ENCODE assay signal across 10 mouse cellular contexts in genomic region chr7:144627606-144628333, GRCm38 (mm10). TPM values are rescaled to one million over a fixed set of nuclear protein-coding genes. Genes with fewer than 3 reads are reported as not detected.
DNase-seq lines count a peak whose midpoint lies in the region; ATAC-seq and TF ChIP-seq lines count a peak whose summit lies in the region.
"Had no signal": no experiment of that assay in that cellular context is flagged by ENCODE, and none has a peak within 500 bp of the region (broad histone marks: within the 10 kb centered on the region; RNA-seq: fewer than 3 reads in every experiment).

No protein-coding gene starts in this region.

- H3K27me3 ChIP-seq in lung, embryonic 14.5 days (ENCODE audit: insufficient read depth, low read length): no peaks in the 10 kb centered on the region
- no peaks in the 10 kb centered on the region for H3K27me3 ChIP-seq in forebrain, embryonic 14.5 days (replicated peaks; ENCODE audit: control insufficient read depth, insufficient read depth, low read length)
- H3K27me3 ChIP-seq in midbrain, embryonic 11.5 days (ENCODE audit: control insufficient read depth, insufficient read depth, low read length): peaks cover 20% of the 10 kb centered on the region; the same call in 1 of the 2 replicates

- no peak for DNase-seq in lung, embryonic 14.5 days
- no peak for DNase-seq in lung, postnatal 36 days
- DNase-seq in forebrain, embryonic 14.5 days (ENCODE audit: low spot score): no peak
- peak; percentile 94 for DNase-seq in midbrain, embryonic 11.5 days (ENCODE audit: low spot score, missing footprints)
- peak; percentile 47 for DNase-seq in retina, postnatal 1 day
- DNase-seq in heart, postnatal 4 days: no peak
- DNase-seq in cerebellum, adult 18-20 months: no peak
- no peak for DNase-seq in heart, adult 11 months
- DNase-seq: kidney, adult 2 months had no signal

- 33% methylated on average over 13 of the region's 13 CpGs for WGBS in lung, embryonic 14.5 days
- 2% methylated on average over 13 of the region's 13 CpGs for WGBS in forebrain, embryonic 14.5 days
- WGBS in midbrain, embryonic 11.5 days: 7% methylated on average over 13 of the region's 13 CpGs

- no peak for TF ChIP-seq CTCF in lung, embryonic 14.5 days (IDR thresholded peaks at IDR 0.05; ENCODE audit: low read depth)

- no peak overlapping the region for H3K9ac ChIP-seq in lung, embryonic 14.5 days
- no peak overlapping the region for H3K9ac ChIP-seq in forebrain, embryonic 14.5 days (ENCODE audit: low read length)
- H3K9ac ChIP-seq in midbrain, embryonic 11.5 days (ENCODE audit: low read length): peak overlapping the region; percentile 30; the same call in 1 of the 2 replicates
- H3K9ac ChIP-seq: heart, embryonic 13.5 days had no signal

- H3K4me1 ChIP-seq in lung, embryonic 14.5 days (ENCODE audit: insufficient read depth): peaks cover 6% of the 10 kb centered on the region; the same call in 1 of the 2 replicates
- peaks cover 34% of the 10 kb centered on the region for H3K4me1 ChIP-seq in forebrain, embryonic 14.5 days (ENCODE audit: control insufficient read depth, insufficient read depth, low read length)
- H3K4me1 ChIP-seq in midbrain, embryonic 11.5 days (ENCODE audit: control insufficient read depth, insufficient read depth, low read length): peaks cover 49% of the 10 kb centered on the region

- H3K4me3 ChIP-seq in lung, embryonic 14.5 days (ENCODE audit: low read depth, low read length): no peak overlapping the region
- no peak overlapping the region for H3K4me3 ChIP-seq in forebrain, embryonic 14.5 days (ENCODE audit: low read depth, low read length)
- no peak overlapping the region for H3K4me3 ChIP-seq in midbrain, embryonic 11.5 days (ENCODE audit: low read depth, low read length)
- H3K4me3 ChIP-seq: heart, embryonic 13.5 days had no signal

- H3K27ac ChIP-seq in lung, embryonic 14.5 days (ENCODE audit: low read depth): peak overlapping the region; percentile 80
- H3K27ac ChIP-seq in forebrain, embryonic 14.5 days (ENCODE audit: low read depth, low read length): peak overlapping the region; percentile 76
- H3K27ac ChIP-seq in midbrain, embryonic 11.5 days (ENCODE audit: low read depth, low read length): peak overlapping the region; percentile 90
- H3K27ac ChIP-seq: heart, embryonic 13.5 days had no signal

- H3K36me3 ChIP-seq in lung, embryonic 14.5 days (ENCODE audit: insufficient read depth): peaks cover 19% of the 10 kb centered on the region; the same call in 1 of the 2 replicates
- H3K36me3 ChIP-seq in forebrain, embryonic 14.5 days (ENCODE audit: control insufficient read depth, insufficient read depth, low read length): no peaks in the 10 kb centered on the region
- no peaks in the 10 kb centered on the region for H3K36me3 ChIP-seq in midbrain, embryonic 11.5 days (ENCODE audit: control insufficient read depth, insufficient read depth, low read length)
- H3K36me3 ChIP-seq: heart, embryonic 13.5 days had no signal

- H3K9me3 ChIP-seq in lung, embryonic 14.5 days (ENCODE audit: low read depth, low read length): no peaks in the 10 kb centered on the region
- H3K9me3 ChIP-seq in forebrain, embryonic 14.5 days (replicated peaks; ENCODE audit: control insufficient read depth, low read length): no peaks in the 10 kb centered on the region
- H3K9me3 ChIP-seq in midbrain, embryonic 11.5 days (ENCODE audit: control insufficient read depth, low read length): peaks cover under 1% of the 10 kb centered on the region; the same call in 1 of the 2 replicates
- H3K9me3 ChIP-seq: heart, embryonic 13.5 days had no signal

- no peak overlapping the region for H3K4me2 ChIP-seq in lung, embryonic 14.5 days
- no peak overlapping the region for H3K4me2 ChIP-seq in forebrain, embryonic 14.5 days (ENCODE audit: low read length)
- H3K4me2 ChIP-seq in midbrain, embryonic 11.5 days: no peak overlapping the region
- H3K4me2 ChIP-seq: heart, embryonic 13.5 days had no signal

- ATAC-seq in lung, embryonic 14.5 days (ENCODE audit: insufficient read depth): no peak
- peak; percentile 62 for ATAC-seq in forebrain, embryonic 14.5 days
- ATAC-seq in midbrain, embryonic 11.5 days (ENCODE audit: low FRiP score): peak; percentile 86

RNA-seq across cellular contexts. Expression of gene Fadd, which starts 45.5 kb away (rescaled TPM):
- polyA plus RNA-seq in lung, embryonic 14.5 days (2014; fragmentation: Nextera tagmentation; extraction: Ambion mirVana): 12.8 and 13.4 TPM in 2 replicates
- 6.7 and 7.2 TPM in 2 replicates for polyA plus RNA-seq in forebrain, embryonic 14.5 days (2014; fragmentation: Nextera tagmentation; extraction: Ambion mirVana)
- polyA plus RNA-seq in midbrain, embryonic 11.5 days (2014; fragmentation: Nextera tagmentation; extraction: Ambion mirVana): 8.5 and 8.9 TPM in 2 replicates
- total RNA-seq in heart, postnatal 4 days (2021): 10 to 100 TPM; 16.6 to 16.7 TPM

Comparison
In these comparisons a context has a peak if more than half of its experiments do, and no peak if none do; other contexts are left out.
1. DNase-seq: peak in midbrain, embryonic 11.5 days (single experiment) and retina, postnatal 1 day (single experiment); none in lung, embryonic 14.5 days (single experiment), lung, postnatal 36 days (single experiment), forebrain, embryonic 14.5 days (single experiment), heart, postnatal 4 days (single experiment), cerebellum, adult 18-20 months (0 of 2) and heart, adult 11 months (single experiment).
2. Peak in every context shown above with its lines, with median percentiles within 50 percentile points of each other: H3K27ac ChIP-seq.